Mouse (Mus musculus) C3H10T1/2 (cell line): Measurements from ENCODE around the gene Nepn. TPM values are rescaled to one million over a fixed set of nuclear protein-coding genes. Genes with fewer than 3 reads are reported as not detected.

ENCODE experiments used
- polyA plus RNA-seq, 2 experiments: library from polyadenylated mRNA; unstranded; fragments of >200 nt; fragmentation: generic; extraction: Trizol; gene quantifications; one replicate each; pipeline ENCODE4 v1.2.1; 2012; ENCODE audit warnings: missing spikeins in 2 of 2

The Nepn gene
- not detected for polyA plus RNA-seq

GRCm38 (mm10) chr10:52388922-52389430 is at the start of gene Nepn:
TSS of gene Nepn (plus strand) at chr10:52388972.

GRCm38 (mm10) chr10:52358467-52358866 is 30.3 kb upstream of the Nepn start, which contains the start of gene Gm26741:
TSS of gene Gm26741 (plus strand) at chr10:52358767.

GRCm38 (mm10) chr10:52381845-52382591 is 6.8 kb upstream of the Nepn start, which contains the start of gene Gopc:
TSS of gene Gopc (minus strand) at chr10:52382124.

GRCm38 (mm10) chr10:52417299-52417997 is 28.7 kb downstream of the Nepn start, which contains the start of gene Nus1:
TSS of gene Nus1 (plus strand) at chr10:52417547.

Other genes with a start within 250 kb of the Nepn start
- not detected for gene Ros1, start 193.7 kb upstream of the Nepn start, polyA plus RNA-seq
- gene Dcbld1, start 155.4 kb upstream of the Nepn start, polyA plus RNA-seq: 1 to 10 TPM; 2.4 to 5.2 TPM
- gene Gm26741, start 30.2 kb upstream of the Nepn start, polyA plus RNA-seq: not detected
- 1 to 10 TPM in 1 of 2 experiments, under 1 TPM in 1; 0.41 to 4.9 TPM for gene Gopc, start 6.8 kb upstream of the Nepn start, polyA plus RNA-seq
- gene Nus1, start 28.6 kb downstream of the Nepn start, polyA plus RNA-seq: 1 to 10 TPM; 4.6 to 9.7 TPM